Mouse (Mus musculus) CD4-positive, CD25-positive, alpha-beta regulatory T cell, adult 2 months (primary cell): ENCODE measurements around the gene Rab31.

Experiments
- DNase-seq: peaks from one replicate; pipeline ENCODE4 v3.0.0-alpha.2; 2012; ENCODE audit warnings: low read depth, low spot score

The Rab31 gene

GRCm38 (mm10) chr17:65771951-65772934 lies at the start of gene Rab31:
Rab31 (minus strand) TSS chr17:65772752.
- DNase-seq: peak; percentile 34

- DNase-seq: no peak
Observed at GRCm38 (mm10) chr17:65820197-65820596, 47.6 kb upstream of the Rab31 start.

DNA sequence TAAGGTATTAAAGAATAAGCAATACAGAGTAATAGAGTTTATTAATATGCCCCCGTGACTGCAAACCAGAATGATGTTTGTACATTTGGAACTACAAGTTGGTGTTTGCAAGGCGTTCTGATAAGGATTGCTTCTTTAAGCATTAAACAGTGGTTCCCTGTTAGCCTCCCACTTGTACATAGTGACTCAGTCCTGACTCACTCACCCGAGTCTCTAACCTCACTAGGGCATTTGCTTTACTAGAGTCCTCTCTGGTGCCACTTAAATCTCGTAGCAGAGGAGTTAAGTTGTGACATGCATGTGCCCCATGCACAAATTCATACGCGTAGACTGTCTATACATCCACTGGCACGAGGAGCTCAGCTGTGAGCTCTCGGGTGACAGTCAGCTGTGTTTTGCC lies 41.2 kb upstream of the Rab31 start:
- no peak for DNase-seq

GRCm38 (mm10) chr17:65811032-65811431 lies 38.5 kb upstream of the Rab31 start:
- no peak for DNase-seq

- no peak for DNase-seq
Observed at GRCm38 (mm10) chr17:65806416-65806815, 33.9 kb upstream of the Rab31 start.

DNA sequence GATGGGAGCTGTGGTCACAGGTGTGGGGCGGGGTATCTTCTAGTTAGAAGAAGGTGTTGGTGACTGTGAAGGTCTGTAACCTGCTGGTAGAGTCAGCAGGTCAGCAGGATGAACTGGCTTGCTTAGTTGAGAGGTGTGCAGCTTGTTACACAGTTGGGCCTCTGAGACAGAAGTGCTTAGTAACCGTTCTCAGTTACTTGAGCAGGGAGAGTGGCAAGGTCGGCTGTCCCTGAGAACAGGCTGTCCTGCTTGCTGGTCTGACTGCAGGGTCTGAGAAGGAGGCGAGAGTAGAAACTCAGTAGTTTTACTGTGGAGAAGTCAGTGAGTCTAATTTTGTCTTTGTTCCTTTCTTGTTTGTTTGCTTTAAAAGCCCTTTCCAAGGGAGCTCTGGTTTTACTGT lies 33.4 kb upstream of the Rab31 start:
- no peak for DNase-seq

GRCm38 (mm10) chr17:65802026-65802425 lies 29.5 kb upstream of the Rab31 start:
- no peak for DNase-seq

GRCm38 (mm10) chr17:65800451-65800850 lies 27.9 kb upstream of the Rab31 start:
- DNase-seq: no peak

GRCm38 (mm10) chr17:65799353-65799752 lies 26.8 kb upstream of the Rab31 start:
- DNase-seq: no peak

DNA sequence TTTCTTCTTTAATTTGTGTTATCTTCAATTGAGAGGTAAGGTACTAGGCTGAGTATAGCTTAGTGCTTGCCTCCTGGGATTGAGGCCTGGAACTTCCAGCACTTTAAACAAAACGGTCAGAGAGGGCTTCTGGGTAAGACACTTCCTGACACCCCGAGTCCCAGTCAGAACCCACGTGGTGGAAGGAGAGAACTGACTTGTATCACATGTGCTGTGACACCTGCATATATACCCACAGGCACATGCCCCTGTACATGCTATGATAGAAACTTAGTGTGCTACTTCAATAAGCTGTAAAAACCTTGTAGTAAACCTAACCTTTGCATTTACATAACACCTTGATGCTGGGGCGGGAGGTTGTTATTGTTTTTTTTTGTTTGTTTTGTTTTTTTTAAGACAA lies 25.9 kb upstream of the Rab31 start:
- peak; percentile 12 for DNase-seq

DNA sequence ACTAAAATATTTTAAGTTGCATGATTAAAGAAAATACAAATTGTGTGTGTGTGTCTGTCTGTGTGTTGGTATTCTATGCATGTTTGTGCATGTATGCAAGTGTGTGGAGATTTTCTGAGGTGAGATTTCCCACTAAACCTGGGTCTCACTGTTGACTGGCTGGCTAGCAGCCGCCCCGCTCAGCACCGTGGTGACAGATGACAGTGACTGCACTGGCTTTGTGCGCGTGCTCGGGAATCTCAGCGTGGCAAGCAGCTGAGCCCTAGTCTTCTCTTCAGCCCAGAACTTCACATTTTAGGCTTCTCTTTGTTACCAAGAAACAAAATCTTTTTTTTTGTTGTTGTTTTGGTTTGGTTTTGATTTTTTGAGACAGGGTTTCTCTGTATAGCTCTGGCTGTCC lies 23.5 kb upstream of the Rab31 start:
- no peak for DNase-seq

DNA sequence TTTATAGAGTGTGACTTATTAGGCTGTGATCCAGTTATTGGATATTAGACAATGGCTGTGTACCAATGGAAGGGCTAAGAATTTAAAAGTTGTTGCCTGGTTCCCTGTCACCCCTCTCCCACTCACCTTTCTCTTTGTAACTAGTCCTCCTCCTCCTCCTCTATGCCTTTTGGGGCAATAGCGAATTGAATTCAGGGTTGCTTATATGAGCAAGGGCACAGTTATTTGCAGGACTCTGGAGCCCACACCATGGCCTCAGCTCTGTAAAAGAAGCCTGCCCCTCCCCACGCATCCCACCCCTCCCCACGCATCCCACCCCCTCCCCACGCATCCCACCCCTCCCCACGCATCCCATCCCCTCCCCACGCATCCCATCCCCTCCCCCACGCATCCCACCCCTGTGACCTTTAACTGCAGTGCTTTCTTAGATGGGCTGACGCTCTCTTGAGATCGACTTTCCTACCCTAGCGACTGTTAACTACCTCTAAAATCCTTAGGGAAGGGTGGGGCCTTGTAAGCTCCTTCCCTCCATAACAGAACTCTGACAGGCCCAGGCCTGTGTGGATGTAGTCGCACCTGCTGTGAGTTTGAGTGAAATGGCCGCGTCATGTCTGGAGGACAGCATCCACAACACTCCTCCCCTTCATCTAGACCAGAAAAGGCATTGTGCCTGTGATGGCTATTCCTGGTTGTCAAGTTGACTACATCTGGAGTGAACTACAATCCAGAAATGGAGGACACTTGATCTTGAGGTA lies 21.7 kb upstream of the Rab31 start:
- no peak for DNase-seq

DNA sequence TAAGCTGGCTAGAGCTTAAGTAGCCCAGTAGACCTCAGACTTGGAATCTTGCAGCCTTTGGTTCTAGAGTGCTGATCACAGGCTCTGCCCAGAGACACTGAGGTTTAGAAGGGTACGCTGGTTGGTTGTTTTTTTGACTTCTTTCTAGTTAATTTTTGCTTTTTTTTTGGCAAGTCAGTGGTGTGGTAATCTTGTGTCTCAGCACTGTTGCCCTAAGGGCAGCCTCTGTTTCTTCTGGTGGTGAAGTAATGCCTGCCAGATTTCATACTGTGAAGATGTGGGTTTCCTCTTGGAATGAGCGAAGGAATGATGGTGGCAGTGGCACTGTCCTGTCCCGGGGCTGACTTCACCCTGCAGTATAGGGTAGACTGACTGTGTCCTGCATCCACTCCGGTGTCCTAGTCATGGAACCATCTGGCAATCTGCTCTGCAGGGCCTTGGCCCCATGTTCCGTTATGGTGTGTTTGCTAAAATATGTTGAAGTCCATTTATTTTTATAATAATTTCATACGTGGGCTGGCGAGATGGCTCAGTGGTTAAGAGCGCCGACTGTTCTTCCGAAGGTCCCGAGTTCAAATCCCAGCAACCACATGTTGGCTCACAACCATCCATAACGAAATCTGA lies 20.9 kb upstream of the Rab31 start:
- no peak for DNase-seq

GRCm38 (mm10) chr17:65791161-65791560 lies 18.6 kb upstream of the Rab31 start:
- DNase-seq: no peak

DNA sequence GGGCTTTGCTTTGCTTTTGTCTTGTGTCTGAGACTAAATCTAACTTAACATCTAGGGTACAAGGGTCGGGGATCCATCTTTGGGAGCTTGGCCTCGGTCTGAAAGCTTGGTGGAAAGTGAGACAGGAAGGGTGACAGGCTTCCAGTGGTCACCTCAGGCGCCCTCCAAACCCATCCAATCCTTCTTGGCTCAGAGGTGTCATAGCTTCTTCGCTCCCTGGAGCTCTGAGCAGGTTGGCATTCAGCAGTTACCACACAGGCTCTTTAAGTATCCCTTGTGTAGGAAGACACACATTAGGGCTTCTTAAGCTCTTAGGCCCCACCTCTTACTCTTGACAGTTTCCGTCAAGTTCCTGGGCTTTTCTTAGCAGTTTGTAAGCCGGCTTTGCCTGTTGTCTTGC lies 17.0 kb upstream of the Rab31 start:
- DNase-seq: no peak

GRCm38 (mm10) chr17:65788542-65789291 lies 16.2 kb upstream of the Rab31 start:
- DNase-seq: no peak

- DNase-seq: no peak
Observed at GRCm38 (mm10) chr17:65787261-65787660, 14.7 kb upstream of the Rab31 start.

- DNase-seq: peak; percentile 11
Observed at GRCm38 (mm10) chr17:65786225-65786624, 13.7 kb upstream of the Rab31 start.

- DNase-seq: no peak
Observed at GRCm38 (mm10) chr17:65785707-65786106, 13.2 kb upstream of the Rab31 start.

GRCm38 (mm10) chr17:65784610-65785140 lies 12.1 kb upstream of the Rab31 start:
- DNase-seq: peak; percentile 6
